Mouse (Mus musculus) MEL (cell line): ENCODE measurements around the gene Mum1. TPM values are rescaled to one million over a fixed set of nuclear protein-coding genes. Genes with fewer than 3 reads are reported as not detected.

Source experiments
- DNase-seq: peaks from one replicate; pipeline ENCODE4 v3.0.0; 2011; ENCODE audit warnings: low read depth, low spot score
- H3K27ac ChIP-seq: 2 replicates; pipeline ENCODE4 v1.5.1; 2012; ENCODE audit warnings: low read depth, mild to moderate bottlenecking, control low read depth, low read length, moderate library complexity; ENCODE audit not compliant: control insufficient read depth
- H3K27me3 ChIP-seq, 2 experiments: fragments of 150-350 bp in 1 of 2; sonication (generic) in 1 of 2; 2 replicates each; pipeline ENCODE4 v1.6.1; 2012; ENCODE audit warnings: low read length in 2 of 2, mild to moderate bottlenecking in 2 of 2, improper control_type of control experiment in 1 of 2, moderate library complexity in 1 of 2; ENCODE audit not compliant: insufficient read depth in 2 of 2, control insufficient read depth in 1 of 2
- H3K36me3 ChIP-seq, 2 experiments: 2 replicates each; pipeline ENCODE4 v1.6.1; 2012 to 2014; ENCODE audit warnings: low read length in 2 of 2, improper control_type of control experiment in 1 of 2, inconsistent platforms in 1 of 2, mild to moderate bottlenecking in 1 of 2; ENCODE audit not compliant: insufficient read depth in 2 of 2, control insufficient read depth in 1 of 2
- H3K4me1 ChIP-seq, 2 experiments: fragments of 150-350 bp in 1 of 2; sonication (generic) in 1 of 2; 2 replicates each; pipeline ENCODE4 v1.6.1; 2012; ENCODE audit warnings: low read length in 2 of 2, improper control_type of control experiment in 1 of 2, mild to moderate bottlenecking in 1 of 2; ENCODE audit not compliant: insufficient read depth in 2 of 2, control insufficient read depth in 1 of 2
- H3K4me3 ChIP-seq, 2 experiments: fragments of 150-350 bp in 1 of 2; sonication (generic) in 1 of 2; 2 replicates each; pipeline ENCODE4 v1.5.1; 2012; ENCODE audit warnings: low read depth in 2 of 2, low read length in 2 of 2, mild to moderate bottlenecking in 2 of 2, moderate library complexity in 2 of 2, control low read depth in 1 of 2, improper control_type of control experiment in 1 of 2; ENCODE audit not compliant: control insufficient read depth in 1 of 2, insufficient read depth in 1 of 2
- H3K79me2 ChIP-seq: 2 replicates; pipeline ENCODE4 v1.6.1; 2012; ENCODE audit warnings: mild to moderate bottlenecking, low read length, moderate library complexity; ENCODE audit not compliant: control insufficient read depth, poor library complexity, insufficient read depth
- H3K9ac ChIP-seq: 2 replicates; pipeline ENCODE4 v1.6.1; 2012; ENCODE audit warnings: low read depth, mild to moderate bottlenecking, control low read depth, low read length, moderate library complexity; ENCODE audit not compliant: control insufficient read depth, poor library complexity, severe bottlenecking
- H3K9me3 ChIP-seq: fragments of 150-350 bp; sonication (generic); replicated peaks from 2 replicates; pipeline ENCODE4 v1.6.1; 2012; ENCODE audit warnings: mild to moderate bottlenecking, low read length, improper control_type of control experiment, moderate library complexity; ENCODE audit not compliant: insufficient read depth
- CHD1 ChIP-seq: IDR thresholded peaks from 2 replicates; pipeline ENCODE4 v1.6.1; 2012; ENCODE audit warnings: low read depth, mild to moderate bottlenecking, inconsistent platforms, low read length, improper control_type of control experiment
- ETS1 ChIP-seq: IDR thresholded peaks from 2 replicates; pipeline ENCODE4 v1.6.1; 2012; ENCODE audit warnings: low read depth, mild to moderate bottlenecking, inconsistent platforms, low read length, improper control_type of control experiment, moderate library complexity
- GATA1 ChIP-seq: IDR thresholded peaks from 2 replicates; pipeline ENCODE4 v1.6.1; 2011; ENCODE audit warnings: low read depth, low read length, improper control_type of control experiment
- JUND ChIP-seq: IDR thresholded peaks from 2 replicates; pipeline ENCODE4 v1.6.1; 2011; ENCODE audit warnings: low read depth, mild to moderate bottlenecking, improper control_type of control experiment, low read length
- KAT2A ChIP-seq: conservative IDR thresholded peaks from 2 replicates; pipeline ENCODE4 v1.6.1; 2012; ENCODE audit warnings: low read depth, low read length, improper control_type of control experiment, inconsistent platforms
- MAX ChIP-seq: IDR thresholded peaks from 2 replicates; pipeline ENCODE4 v1.6.1; 2011; ENCODE audit warnings: low read length, improper control_type of control experiment
- MEF2A ChIP-seq: IDR thresholded peaks from 2 replicates; pipeline ENCODE4 v1.6.1; 2014; ENCODE audit warnings: low read depth, mild to moderate bottlenecking, inconsistent platforms, low read length, improper control_type of control experiment; ENCODE audit not compliant: poor library complexity, insufficient replicate concordance, severe bottlenecking; ENCODE audit errors: extremely low read depth
- NRF1 ChIP-seq: IDR thresholded peaks from 2 replicates; pipeline ENCODE4 v1.6.1; 2014; ENCODE audit warnings: low read depth, mild to moderate bottlenecking, inconsistent platforms, low read length, improper control_type of control experiment, moderate library complexity; ENCODE audit not compliant: poor library complexity, insufficient read depth, severe bottlenecking
- RAD21 ChIP-seq: IDR thresholded peaks from 2 replicates; pipeline ENCODE4 v1.6.1; 2011; ENCODE audit warnings: mild to moderate bottlenecking, low read depth, low read length, improper control_type of control experiment
- SMC3 ChIP-seq: IDR thresholded peaks from 2 replicates; pipeline ENCODE4 v1.6.1; 2011; ENCODE audit warnings: low read depth, low read length, improper control_type of control experiment
- TBP ChIP-seq: IDR thresholded peaks from 2 replicates; pipeline ENCODE4 v1.8.0; 2011; ENCODE audit warnings: low read depth, low read length, improper control_type of control experiment
- UBTF ChIP-seq: IDR thresholded peaks from 2 replicates; pipeline ENCODE4 v1.6.1; 2012; ENCODE audit warnings: low read depth, mild to moderate bottlenecking, inconsistent platforms, low read length, improper control_type of control experiment, moderate library complexity, borderline replicate concordance; ENCODE audit not compliant: insufficient read depth
- USF2 ChIP-seq, 2 experiments: IDR thresholded peaks; 2 replicates each; pipeline ENCODE4 v1.6.1; 2011 to 2012; ENCODE audit warnings: improper control_type of control experiment in 2 of 2, low read length in 2 of 2, borderline replicate concordance in 1 of 2, inconsistent platforms in 1 of 2, low read depth in 1 of 2, mild to moderate bottlenecking in 1 of 2; ENCODE audit not compliant: insufficient read depth in 1 of 2
- ZC3H11A ChIP-seq: IDR thresholded peaks from 2 replicates; pipeline ENCODE4 v1.6.1; 2012; ENCODE audit warnings: low read depth, mild to moderate bottlenecking, inconsistent platforms, low read length, improper control_type of control experiment
- ZNF384 ChIP-seq: IDR thresholded peaks from 2 replicates; pipeline ENCODE4 v1.6.1; 2012; ENCODE audit warnings: low read depth, mild to moderate bottlenecking, inconsistent platforms, low read length, improper control_type of control experiment
- polyA plus RNA-seq, 2 experiments: library from polyadenylated mRNA; stranded (reverse) in 1 of 2; unstranded in 1 of 2; fragments of >175 nt in 1 of 2; fragments of >200 nt in 1 of 2; gene quantifications; 2 replicates each; pipeline versions ENCODE4 v1.2.1 to v1.2.4; 2012; ENCODE audit warnings: low replicate concordance in 2 of 2, low read depth in 1 of 2; ENCODE audit not compliant: insufficient read length in 2 of 2, insufficient read depth in 1 of 2, missing spikeins in 1 of 2
- total RNA-seq: library from RNA; depleted of rRNA; stranded (reverse); fragments of 300-350 nt; gene quantifications from 2 replicates; pipeline ENCODE4 v1.2.3, GENCODE M21; 2012

The Mum1 gene
- total and polyA plus RNA-seq, 3 experiments, result 34.0 to 55.2 (median 35.3) TPM

DNA sequence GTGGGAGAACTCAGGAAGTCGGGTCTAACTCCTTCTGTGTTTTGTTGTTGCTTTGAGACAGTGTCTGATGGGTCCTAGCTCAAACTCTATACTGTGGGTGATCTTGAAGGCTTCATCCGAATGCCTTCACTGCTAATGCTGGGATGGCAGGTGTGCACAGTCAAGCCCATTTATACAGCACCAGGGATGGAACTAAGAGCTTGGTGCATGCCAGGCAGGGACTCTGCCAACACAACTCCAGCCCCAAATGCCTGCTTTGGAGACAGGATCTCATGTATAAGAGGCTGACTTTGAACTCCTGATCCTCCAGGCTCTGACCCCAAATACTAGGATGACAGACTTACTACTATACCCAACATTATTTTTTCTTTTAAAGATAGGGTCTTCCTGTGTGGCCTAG, 23.8 kb downstream of the Mum1 start:
- no peaks in the 10 kb centered on the region for H3K9me3 ChIP-seq
- peak overlapping the region; percentile 47 to 94 for H3K4me3 ChIP-seq
- H3K4me1 ChIP-seq, result peaks cover 0 to 6% of the 10 kb centered on the region in 2 experiments; a peak in 2 of 4 replicates
- peak overlapping the region; percentile 93 for H3K9ac ChIP-seq
- peak overlapping the region; percentile 88 for H3K27ac ChIP-seq
- no peak for DNase-seq
- H3K79me2 ChIP-seq, result peaks cover 20% of the 10 kb centered on the region
- TF ChIP-seq GATA1, result no peak
- TF ChIP-seq KAT2A, result no peak
- TF ChIP-seq ZC3H11A, result no peak
- TF ChIP-seq CHD1, result 0 out of 2 replicates have a peak, but pooled peaks have one; percentile 6
- TF ChIP-seq UBTF, result 0 out of 2 replicates have a peak, but pooled peaks have one; percentile 2
- H3K27me3 ChIP-seq, result no peaks in the 10 kb centered on the region
- peaks cover 0 to 3% of the 10 kb centered on the region in 2 experiments; a peak in 2 of 4 replicates for H3K36me3 ChIP-seq

GRCm38 (mm10) chr10:80250573-80250972, 24.3 kb downstream of the Mum1 start:
- H3K27me3 ChIP-seq, result no peaks in the 10 kb centered on the region
- H3K36me3 ChIP-seq, result no peaks in the 10 kb centered on the region; a peak in 2 of 4 replicates
- peaks cover 0 to 3% of the 10 kb centered on the region in 2 experiments; a peak in 1 of 4 replicates for H3K4me1 ChIP-seq
- peaks cover 20% of the 10 kb centered on the region for H3K79me2 ChIP-seq
- peak overlapping the region in 1 of 2 experiments; percentile 47; a peak in 2 of 4 replicates for H3K4me3 ChIP-seq
- DNase-seq, result no peak
- TF ChIP-seq MEF2A (no peak), TBP (no peak), USF2 (IDR thresholded peaks at IDR 0.05; ENCODE audit: borderline replicate concordance in 1 of 2, insufficient read depth in 1 of 2, low read depth in 1 of 2, low read length in 2 of 2) (no peak), NRF1 (no peak), MAX (no peak), ZNF384 (no peak), JUND (no peak), SMC3 (no peak), RAD21 (no peak), ETS1 (no peak)
- H3K27ac ChIP-seq, result no peak overlapping the region
- H3K9me3 ChIP-seq, result no peaks in the 10 kb centered on the region
- no peak overlapping the region for H3K9ac ChIP-seq
